Mouse (Mus musculus) frontal cortex, adult (tissue): ENCODE measurements around the gene Cdk19.

Experiments
- ATAC-seq: cut with Nextera tagmentation; 2 replicates; pipeline ENCODE4 v1.9.2; 2017; ENCODE audit warnings: mild to moderate bottlenecking, moderate library complexity, mixed read lengths; ENCODE audit not compliant: low TSS enrichment

Gene Cdk19

DNA sequence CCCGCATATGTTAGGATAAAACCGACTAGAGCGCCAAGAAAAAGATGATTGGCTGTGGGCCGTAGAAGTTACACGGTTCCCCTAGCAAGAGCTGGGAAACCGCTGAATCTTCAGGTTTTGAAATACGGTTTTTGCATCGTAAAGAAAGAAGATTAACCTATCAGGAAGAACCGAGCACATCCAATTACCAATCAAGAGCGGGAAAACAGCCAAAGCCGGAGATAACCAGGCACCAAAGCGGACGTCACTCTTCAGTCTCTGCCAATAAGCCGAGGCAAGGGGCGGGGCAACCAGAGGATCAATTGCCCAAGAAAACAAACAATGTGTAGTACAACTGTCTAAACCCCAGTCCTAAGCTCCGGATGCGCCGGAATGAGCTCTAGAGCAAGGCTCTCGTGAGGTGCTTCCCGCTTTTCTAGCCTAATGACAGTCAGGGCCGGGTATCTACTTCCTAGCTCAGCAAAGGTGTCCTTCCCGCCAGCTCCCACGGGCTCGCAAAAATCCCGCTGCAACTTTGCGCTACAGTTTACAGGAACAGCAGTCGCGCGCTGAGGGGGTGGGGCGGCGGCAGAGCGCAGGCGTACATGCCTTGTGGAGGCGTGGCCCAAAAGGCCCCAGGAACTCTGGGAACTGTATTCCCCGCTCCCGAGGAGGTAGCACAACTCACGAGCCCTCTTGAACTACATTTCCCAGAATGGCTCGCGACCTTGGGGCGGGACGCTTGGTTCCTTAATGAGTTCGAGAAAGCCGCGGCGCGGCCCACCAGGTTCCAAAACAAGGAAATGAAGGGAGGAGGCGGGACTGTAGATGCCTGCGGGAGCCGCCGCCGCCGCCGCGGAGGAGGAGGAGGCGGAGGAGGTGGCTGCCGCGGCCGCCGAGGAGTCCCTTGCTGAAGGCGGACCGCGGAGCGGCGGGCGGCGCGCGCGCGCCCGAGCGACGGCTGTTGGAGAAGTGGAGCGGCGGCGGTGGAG, 9.5 kb downstream of the Cdk19 start:
- peak; percentile 92 for ATAC-seq

DNA sequence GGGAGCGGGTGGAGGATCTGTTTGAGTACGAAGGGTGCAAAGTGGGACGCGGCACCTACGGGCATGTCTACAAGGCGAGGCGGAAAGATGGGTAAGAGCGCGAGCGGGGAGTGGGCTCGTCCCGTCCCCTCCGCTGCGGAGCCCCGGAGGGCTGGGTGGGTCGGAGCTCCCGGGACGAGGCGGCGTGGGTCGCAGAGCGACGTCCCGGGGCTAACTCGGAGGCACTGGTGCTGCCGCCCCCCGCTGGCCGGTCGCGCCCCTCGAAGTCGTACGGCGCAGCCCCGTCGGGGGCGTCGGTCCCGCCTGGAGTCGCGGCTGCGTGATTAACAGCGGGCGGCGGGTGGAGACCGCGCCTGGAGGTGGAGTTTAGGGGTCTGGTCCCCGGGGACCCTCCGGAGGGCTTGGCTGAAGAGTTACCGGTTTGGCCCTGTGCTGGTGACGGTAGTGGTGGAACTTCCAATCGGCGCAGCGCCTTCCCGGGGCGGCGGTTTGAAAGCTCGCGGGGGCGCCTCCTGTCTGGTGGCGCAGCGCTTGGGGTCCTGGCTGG, 10.3 kb downstream of the Cdk19 start:
- peak; percentile 29 for ATAC-seq

DNA sequence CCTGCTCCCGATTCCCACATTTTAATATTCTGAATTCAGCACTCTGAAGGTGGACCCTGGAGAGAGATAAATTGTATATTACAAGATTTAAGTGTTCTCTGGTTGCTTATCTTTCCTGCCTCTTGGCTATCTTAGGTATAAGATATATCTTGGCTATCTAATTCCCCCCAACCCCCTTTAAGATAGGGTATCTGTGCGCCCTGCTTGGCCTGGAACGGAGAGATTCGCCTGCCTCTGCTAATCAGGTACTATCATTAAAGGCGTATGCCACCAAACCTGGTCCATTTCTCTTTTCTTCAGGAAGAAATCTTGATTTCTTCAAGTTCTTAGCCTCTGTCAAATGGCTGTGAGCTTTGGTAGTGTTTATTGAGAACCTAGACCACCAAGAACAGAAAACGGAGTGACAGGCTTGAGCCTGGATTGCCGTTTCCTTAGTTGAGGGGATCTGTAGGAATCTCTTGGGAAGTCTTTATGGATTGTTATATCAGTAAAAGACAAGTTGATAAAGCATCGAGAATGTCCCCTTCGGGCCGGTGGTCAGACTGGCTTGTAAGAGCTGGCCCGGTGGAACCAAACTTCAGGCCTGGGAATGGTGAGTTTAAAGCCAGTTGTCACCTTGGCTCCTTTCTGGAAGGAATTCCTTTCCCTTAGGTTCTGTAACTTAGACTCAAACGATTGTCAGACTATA, 11.0 kb downstream of the Cdk19 start:
- ATAC-seq: no peak

DNA sequence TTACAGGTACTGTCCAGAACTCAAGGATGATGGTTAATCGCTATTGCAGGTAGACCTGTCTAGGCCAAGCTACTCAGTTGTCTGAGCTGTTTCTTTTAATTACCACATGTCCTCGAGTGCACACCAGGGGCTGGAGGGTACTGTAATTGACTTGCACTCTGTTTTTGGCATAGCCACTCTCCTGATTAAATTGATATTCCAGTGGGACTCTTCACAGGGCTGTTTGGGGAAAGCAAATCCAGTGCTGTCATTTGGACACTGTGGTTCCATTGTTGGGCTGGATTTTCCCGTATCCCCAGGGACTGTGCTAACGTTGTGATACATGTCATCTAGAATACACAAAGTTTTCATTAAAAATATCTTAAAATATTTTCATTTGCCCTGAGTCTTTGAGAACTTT, 11.8 kb downstream of the Cdk19 start:
- ATAC-seq: no peak

DNA sequence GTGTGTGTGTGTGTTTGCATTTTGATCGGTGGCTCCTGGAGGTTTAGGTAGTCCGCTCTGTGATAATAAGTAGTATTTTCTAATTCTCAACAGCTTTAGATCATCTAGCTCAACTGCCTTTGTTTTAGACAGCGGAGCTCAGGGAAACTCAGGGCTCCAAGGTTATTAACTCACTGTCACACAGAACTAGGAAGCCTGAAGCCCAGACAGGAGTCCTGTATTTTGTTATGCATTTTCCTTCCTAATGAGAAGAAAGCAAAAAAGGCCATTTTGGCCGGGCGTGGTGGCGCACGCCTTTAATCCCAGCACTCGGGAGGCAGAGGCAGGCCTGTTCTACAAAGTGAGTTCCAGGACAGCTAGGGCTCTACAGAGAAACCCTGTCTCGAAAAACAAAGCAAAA, 14.7 kb downstream of the Cdk19 start:
- ATAC-seq: no peak

DNA sequence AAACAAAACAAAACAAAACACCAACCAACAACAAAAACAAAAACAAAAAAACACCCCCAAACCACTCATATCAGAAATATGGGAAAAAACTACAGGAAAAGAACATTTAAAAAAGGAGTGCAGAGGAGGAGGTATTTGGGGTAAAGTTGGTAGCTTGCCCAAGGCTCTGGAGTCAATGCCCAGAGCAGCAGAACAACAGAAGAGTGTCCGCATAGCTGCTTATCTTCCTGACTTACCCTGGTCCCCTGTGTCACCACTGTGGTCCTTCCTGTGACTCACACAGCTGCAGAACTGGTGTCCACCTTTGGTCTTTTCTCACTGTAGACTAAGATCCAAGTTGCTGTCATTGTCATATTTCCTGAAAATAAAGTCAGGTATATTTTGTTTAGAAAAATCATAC, 15.2 kb downstream of the Cdk19 start:
- ATAC-seq: no peak

DNA sequence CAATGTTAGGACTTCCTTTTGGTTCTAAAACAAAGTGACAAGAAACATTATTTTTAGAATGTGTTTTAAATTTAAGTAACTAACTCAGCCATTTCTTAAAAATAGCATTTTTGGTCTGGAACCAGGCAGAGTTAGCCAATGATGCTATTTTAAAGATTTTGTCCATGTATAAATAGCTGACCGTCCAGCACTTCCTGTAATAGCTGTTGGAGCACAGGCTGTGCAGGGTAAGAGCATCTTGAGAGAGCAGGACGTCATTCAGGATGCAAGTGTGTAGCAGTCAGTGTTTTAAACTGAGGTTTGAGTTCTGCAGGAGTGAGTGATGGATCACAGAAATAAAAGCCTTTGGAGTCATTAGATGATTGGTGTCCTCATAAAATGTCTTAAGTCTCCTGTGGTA, 18.8 kb downstream of the Cdk19 start:
- ATAC-seq: peak; percentile 58; the same call in 1 of the 2 replicates

DNA sequence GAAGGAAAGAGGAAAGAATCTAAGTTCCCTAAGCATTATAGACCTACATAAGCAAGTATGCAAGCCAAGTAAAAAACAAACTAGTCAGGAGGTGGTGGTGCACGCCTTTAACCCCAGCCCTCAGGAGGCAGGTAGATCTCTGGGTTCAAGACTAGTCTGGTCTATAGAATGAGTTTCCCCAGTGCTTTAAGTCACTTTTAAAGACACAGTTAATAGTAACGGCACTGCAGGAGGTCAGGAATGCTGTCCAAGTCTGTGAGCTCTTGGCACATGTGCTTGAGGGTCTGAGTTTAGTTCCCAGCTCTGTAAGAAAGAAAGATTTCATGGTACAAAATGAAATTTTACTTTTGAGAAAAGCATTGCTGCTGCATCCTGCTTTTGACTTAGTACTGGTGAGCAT, 19.8 kb downstream of the Cdk19 start:
- ATAC-seq: no peak

DNA sequence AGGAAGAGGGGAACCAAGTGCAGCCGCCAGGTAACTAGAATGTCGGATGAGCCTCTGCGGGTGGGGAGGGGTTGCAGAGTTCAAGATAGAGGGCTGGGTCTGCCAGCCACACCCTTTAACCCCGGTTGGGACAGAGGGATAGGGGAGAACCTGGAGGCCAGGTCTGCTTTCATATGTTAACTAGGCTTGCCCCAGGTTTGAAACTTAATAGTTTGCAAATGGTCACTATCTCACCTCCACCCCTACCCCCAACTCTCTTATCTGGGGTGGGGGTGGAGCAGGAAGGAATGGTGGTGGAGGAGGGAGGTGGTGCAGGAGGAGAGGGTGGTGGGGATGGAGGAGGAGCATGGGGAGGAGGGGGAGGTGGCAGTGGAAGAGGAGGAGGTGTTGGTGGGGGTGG, 23.6 kb downstream of the Cdk19 start:
- ATAC-seq: no peak

DNA sequence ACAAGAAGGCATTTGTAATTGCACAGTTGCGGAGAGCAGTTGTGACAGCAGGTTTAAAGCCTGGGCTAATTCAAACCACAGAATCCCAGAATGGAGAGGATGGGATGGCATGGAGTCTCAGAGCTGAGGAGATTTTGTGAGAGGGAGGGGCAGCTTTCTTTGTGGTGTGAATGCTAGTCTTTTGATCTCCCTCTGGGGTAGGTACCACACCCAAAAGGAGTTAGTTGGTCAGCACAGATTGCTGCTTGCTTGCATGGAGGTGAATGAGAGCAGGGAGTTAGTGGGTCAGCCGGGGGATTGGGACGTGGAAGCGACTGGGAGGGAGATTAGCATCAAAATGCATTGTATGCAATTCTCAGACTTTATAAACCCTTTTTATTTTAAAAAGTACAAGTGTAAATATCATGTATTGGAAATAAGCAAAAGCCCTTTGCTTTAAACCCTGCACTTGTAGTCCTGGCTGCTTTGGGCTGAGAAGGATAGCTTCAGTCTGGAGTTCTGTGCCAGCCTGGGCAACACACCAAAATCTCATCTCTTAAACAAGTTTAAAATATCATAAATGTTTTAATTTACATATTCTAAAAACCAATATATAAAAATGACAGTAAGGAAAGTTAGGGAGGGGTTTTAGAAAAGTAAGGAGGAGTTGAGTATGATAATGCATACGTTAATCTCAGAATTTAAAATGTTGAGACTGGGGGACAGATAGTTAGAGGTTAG, 25.4 kb downstream of the Cdk19 start:
- ATAC-seq: peak; percentile 50; the same call in 1 of the 2 replicates

DNA sequence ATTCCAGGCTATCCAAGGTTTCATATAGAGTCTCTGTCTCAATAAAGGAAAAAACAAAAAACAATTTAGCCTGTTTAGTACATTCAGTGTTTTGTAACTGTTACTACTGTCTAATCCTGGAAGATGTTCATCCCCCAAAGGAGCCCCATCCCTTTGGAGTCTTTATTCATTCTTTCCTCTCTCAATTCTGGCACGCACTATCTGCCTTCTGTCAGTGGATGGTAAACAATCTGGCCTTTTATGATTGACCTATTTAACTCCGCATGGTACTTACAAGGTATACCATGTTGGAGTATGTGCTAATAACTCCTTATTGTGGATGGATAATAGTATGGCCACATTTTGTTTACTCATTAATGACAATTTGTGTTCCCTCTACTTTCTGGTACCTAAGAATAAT, 26.6 kb downstream of the Cdk19 start:
- no peak for ATAC-seq

DNA sequence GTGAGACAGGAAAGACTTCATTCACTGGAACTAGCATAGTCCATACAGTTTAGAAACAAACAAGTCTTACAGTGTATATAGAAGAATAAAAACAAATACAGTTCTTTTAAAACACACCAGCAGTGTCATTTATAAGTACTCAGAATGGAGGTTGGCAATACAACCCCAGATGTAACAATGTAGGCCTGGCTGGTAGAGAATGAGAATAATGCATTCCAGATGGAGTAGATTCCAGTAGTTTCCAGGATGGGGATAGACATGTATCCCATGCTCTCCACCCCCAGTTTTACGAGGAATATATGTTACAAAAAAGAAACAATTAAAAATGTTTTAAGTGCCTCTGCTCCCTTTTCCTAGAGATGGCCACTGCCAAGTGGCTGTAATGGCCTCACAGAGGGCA, 29.2 kb downstream of the Cdk19 start:
- ATAC-seq: no peak

DNA sequence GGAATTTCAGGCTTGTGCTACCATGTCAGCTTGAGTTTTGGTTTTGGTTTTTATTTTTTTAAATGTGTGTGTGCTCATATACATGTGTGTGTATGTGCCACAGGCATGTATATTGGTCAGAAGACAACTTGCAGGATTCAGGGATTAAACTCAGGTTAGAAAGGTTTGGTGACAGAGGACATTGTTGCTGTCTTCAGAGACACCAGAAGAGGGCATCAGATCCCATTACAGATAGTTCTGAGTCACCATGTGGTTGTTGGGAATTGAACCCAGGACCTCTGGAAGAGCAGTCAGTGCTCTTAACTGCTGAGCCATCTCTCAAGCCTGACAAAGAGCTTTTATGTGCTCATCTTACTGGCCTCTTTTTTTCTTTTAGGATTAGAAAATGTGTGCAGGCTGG, 30.8 kb downstream of the Cdk19 start:
- ATAC-seq: no peak

DNA sequence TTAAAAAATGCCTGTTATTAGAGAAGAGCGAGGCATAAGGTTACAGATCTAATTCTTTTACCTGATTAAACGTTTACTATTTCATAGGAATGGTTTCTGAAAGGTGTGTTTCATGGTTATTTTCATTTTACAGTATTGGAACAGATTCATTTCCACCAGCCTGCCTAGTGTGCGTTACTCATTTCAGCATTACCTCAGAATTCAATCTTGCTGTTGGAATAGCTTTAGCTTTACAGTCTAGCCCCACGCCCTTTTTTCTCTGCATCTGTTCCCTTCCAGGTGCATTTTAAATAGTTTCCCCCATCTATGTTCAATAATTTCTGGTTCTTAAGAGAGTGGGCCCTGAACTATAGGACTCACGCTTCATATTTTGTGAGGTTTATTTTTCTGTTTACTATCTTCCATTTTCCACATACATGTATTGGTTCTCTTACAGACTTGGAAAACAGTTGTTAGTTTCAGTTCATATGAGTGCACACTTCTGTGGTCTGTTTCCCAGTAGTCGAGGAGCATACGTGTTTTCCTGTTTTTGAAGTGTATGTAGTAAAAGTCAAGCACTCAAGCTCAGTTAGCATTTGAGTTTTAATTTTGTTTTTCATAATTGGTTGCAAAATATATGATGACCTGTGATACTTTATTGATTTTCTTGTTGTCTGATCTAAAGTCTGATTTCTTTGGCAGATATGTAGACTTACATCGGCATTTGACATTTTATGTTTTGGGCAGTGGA, 32.0 kb downstream of the Cdk19 start:
- no peak for ATAC-seq

DNA sequence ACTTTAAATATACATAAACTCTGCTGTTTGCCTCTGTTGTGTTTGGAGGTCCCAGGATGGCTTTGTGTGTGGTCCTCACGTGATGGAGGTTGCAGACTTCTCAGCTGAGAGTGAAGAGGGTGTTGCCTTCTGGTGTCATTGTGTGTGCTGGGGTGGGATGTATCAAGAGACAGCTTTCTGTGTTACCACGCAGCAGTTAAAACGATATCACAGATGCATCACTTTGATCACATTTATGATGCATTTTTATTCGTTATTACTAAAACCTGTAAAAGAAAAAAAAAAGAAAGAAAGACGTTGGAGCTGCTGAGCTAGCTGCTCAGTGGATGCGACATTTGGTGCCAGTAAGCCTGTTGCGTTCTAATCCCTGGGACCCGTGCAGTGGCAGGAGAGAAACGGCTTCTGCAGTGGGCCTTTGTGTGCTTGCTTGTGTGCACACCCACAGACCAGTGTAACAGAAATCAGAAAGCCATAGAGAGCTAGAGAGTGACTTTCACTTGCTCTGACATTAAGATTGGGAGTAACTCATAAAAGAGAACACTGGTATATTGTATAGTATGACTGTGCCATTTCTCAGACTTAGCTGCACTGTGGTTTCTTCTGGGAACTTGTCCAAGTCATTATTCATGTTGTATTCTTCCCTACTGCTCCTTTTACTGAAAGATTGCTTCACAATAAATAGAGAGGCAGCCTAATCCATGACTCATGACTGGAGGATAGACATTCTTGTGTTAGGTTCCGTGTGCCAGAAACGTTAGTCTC, 32.7 kb downstream of the Cdk19 start:
- peak; percentile 68 for ATAC-seq

DNA sequence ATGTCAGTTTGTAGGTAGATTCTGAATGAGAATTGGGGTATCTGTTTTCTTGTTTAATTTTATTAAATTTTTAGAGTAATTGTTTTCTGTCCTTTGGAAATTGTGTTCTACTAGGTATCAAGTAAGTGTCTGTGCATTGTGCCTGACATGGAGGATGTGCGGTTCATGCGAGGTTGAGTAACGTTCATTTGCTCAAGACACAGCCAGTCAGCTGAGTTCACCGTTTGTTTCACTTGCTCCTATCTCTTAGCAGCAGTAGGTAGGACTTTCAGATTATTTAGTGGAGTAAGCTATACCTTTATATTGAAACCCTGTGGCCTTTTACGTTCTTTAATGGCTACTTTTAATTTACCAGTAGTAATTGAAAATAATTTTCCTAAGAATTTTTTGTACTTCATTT, 34.4 kb downstream of the Cdk19 start:
- ATAC-seq: no peak

DNA sequence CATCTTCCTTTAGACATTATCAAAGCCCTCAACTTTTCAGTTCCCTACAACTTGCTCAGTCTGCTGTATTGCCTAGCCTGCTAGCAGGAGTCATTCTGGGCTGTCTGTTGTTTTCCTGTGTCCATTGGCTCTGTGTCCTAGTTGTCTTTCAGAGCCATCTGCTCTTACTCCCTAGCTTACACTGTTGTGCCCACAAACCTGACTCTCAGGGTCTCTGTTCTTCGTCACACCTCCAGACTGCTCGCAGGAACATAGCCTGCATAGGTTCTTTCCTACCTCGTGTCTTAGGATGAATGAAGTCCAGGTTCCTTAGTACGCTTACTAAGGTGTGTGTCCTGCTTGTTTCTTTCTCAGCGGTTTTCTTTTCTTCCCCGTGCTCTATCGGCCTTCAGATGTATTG, 35.5 kb downstream of the Cdk19 start:
- no peak for ATAC-seq

DNA sequence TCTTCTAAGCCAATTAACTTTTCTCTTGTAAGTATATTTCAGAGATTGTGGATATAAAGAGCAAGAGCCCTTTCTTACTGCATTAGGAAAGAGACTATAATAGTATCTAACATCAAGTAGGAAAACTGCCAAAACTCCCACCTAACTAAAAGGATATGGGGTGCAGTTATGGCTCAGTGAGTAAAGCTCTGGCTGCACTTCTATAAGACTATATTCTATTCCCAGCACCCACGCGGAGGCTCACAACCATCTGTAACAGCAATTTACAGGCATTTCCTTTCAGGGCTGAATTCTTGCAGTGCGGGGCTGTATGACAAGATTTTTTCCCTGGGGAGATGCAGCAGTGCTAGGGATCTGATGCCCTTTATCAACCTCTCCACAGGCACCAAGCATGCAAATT, 36.9 kb downstream of the Cdk19 start:
- peak; percentile 91 for ATAC-seq

DNA sequence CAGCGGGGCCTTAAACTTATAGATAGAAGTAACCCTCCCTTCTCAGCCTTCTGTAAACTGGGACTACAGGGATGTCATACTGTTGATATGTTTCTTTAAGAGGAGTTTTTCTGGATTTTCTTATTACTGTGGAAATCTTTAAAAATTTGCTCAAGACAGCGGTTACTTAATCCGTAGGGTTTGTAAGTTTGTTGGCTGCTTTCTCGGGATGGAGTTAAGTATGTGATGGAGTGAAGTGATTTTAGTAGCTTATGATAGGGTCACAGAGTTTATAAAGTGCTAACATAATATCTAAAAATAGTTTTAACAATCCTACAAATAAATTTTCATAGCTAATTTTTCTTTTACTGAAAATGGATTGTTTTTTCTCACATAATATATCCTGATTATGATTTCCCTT, 38.9 kb downstream of the Cdk19 start:
- ATAC-seq: no peak

DNA sequence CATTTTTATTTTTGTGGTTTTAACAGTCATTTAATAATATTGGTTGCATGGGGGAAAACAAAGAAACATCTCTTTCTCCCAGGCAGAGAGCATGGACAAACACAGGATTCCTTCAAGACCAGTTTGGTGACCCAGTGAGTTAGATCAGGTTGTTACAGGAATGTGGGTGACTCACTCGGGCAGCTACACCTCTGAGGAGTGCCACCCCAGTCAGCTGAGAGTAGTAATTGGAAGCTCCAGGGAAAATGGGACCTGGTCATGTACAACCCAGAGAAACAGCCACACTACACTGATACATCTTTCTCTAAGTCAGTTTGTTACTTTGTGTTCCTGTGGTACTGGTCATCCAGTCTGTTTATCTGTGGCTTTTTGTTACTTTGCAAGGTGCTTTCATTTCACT, 40.3 kb downstream of the Cdk19 start:
- no peak for ATAC-seq

DNA sequence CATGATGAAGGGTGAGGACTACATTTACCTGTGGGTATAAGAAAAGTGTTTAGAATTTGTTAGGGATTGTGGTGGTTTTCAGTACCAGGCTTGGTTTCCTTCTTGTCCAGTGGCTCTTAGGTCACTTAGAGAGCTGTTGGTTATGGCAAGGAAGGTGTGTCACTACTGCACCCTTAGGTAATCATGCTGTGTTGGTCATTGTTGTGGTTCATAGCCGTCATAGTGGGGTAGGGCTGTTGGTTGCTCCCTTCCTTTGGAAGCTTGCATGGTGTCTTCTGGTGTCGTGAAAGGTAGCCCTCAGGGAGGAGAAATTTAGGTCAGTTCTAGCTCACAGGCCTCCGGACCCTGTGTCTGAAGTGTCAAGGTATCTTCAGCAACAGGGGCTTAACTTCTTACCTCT, 46.0 kb downstream of the Cdk19 start:
- ATAC-seq: no peak
